Mouse (Mus musculus): Measurements from ENCODE around the gene Olfr1510. TPM values are rescaled to one million over a fixed set of nuclear protein-coding genes. Genes with fewer than 3 reads are reported as not detected.

The Olfr1510 gene
- polyA plus RNA-seq (2014; fragmentation: Illumina TruSeq; extraction: RNeasy Lipid Tissue Mini Kit (QIAGEN cat#74804); ENCODE audit: low read depth, low replicate concordance): not detected

DNA sequence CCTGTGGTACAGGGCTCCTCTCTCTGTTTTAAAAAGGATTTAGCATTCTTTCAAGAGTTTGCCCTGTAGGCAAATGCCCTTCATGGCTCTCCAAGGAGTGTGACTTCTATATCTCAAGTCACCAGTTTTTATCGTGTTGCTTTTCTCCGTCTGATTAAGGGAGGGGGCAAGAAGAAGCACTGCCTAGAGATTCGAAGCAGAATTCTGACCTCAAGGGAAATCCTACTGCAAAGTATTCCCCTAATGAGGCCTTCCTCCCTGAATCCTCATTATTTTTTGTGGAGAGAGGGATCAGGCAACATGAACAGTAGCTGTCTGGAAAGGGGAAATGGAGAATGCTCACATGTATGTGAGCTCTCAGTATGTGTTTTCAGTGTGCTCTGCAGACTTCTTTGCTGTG is at the start of gene Olfr1510:
TSS of gene Olfr1510 (minus strand) at position 101 of the 400 bp plus-strand sequence.

DNA sequence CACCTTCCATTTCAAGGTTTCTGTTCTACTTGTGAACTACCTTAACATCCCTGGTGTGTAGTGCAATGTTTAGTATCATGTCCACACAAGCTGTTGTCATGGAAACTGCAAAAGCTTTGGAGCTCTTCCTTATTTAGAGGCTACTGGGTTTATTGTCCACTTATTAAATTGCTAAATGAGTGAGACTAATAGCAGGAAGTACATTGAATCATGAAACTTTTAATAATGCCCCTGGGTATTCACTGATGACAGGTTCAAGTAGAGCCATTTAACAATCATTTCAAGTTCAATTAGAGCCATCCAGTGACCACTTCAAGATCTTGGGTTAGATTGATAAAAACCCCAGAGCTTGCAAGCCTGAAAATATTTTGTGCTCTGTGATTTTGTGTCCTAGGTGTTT is 28.5 kb upstream of the Olfr1510 start, which contains the start of gene Olfr1509:
TSS of gene Olfr1509 (plus strand) at position 301 of the 400 bp plus-strand sequence.

DNA sequence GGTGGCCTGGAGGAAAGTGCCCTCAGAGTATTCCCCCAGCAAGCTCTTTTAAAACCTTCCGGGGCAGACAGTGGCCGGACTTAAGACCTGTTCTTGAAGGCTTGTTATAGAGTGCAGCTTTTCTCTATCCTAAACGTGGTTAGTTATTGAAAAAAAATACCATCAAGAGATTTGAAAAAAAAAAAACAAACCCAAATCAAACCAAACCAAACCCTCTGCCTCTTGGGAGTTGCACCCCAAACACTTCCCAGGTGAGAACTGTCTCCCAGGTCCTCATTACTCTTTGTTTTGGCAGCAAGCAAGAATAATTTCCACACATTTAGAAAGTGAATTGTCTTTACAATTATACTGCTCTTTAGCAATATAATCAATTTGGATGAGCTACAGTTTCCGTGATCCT is 16.9 kb downstream of the Olfr1510 start, which contains the start of gene Olfr1511:
TSS of gene Olfr1511 (minus strand) at position 101 of the 400 bp plus-strand sequence.

DNA sequence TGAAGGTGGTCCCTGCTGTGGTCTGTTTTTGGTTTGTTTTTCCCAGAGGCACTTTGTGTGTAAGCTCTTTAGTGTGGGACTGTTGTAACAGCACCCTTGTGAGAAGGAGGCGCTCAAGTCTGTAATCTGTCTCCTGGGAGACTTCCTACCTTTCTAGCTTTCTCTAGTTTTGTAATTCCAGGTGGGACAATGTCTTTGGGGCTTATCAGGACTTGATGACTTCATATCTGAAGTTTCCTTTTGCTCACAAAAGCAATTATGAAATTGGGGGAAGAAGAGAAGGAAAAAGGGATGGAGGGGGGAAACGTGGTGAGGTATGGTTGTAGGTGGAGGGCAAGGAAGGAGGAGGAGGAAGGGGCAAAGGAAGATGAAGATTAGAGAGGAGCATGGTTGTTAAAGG is 35.1 kb downstream of the Olfr1510 start, which contains the start of gene Olfr1512:
TSS of gene Olfr1512 (minus strand) at position 101 of the 400 bp plus-strand sequence.

Other genes starting within 250 kb of the Olfr1510 start
- 16.8 TPM for gene Supt16, start 217.0 kb downstream of the Olfr1510 start, polyA plus RNA-seq (2014; fragmentation: Illumina TruSeq; extraction: RNeasy Lipid Tissue Mini Kit (QIAGEN cat#74804); ENCODE audit: low read depth, low replicate concordance)
- gene Chd8, start 156.6 kb downstream of the Olfr1510 start, polyA plus RNA-seq (2014; fragmentation: Illumina TruSeq; extraction: RNeasy Lipid Tissue Mini Kit (QIAGEN cat#74804); ENCODE audit: low read depth, low replicate concordance): 25.2 TPM
- gene Tox4, start 135.2 kb downstream of the Olfr1510 start, polyA plus RNA-seq (2014; fragmentation: Illumina TruSeq; extraction: RNeasy Lipid Tissue Mini Kit (QIAGEN cat#74804); ENCODE audit: low read depth, low replicate concordance): 20.1 TPM
- gene Rab2b, start 134.8 kb downstream of the Olfr1510 start, polyA plus RNA-seq (2014; fragmentation: Illumina TruSeq; extraction: RNeasy Lipid Tissue Mini Kit (QIAGEN cat#74804); ENCODE audit: low read depth, low replicate concordance): 6.3 TPM
- gene Mettl3, start 109.2 kb downstream of the Olfr1510 start, polyA plus RNA-seq (2014; fragmentation: Illumina TruSeq; extraction: RNeasy Lipid Tissue Mini Kit (QIAGEN cat#74804); ENCODE audit: low read depth, low replicate concordance): 22.1 TPM
- gene Sall2, start 85.6 kb downstream of the Olfr1510 start, polyA plus RNA-seq (2014; fragmentation: Illumina TruSeq; extraction: RNeasy Lipid Tissue Mini Kit (QIAGEN cat#74804); ENCODE audit: low read depth, low replicate concordance): 1.6 TPM
- gene Olfr1513, start 58.0 kb downstream of the Olfr1510 start, polyA plus RNA-seq (2014; fragmentation: Illumina TruSeq; extraction: RNeasy Lipid Tissue Mini Kit (QIAGEN cat#74804); ENCODE audit: low read depth, low replicate concordance): not detected
- gene Olfr1512, start 35.2 kb downstream of the Olfr1510 start, polyA plus RNA-seq (2014; fragmentation: Illumina TruSeq; extraction: RNeasy Lipid Tissue Mini Kit (QIAGEN cat#74804); ENCODE audit: low read depth, low replicate concordance): not detected
- not detected for gene Olfr1511, start 17.0 kb downstream of the Olfr1510 start, polyA plus RNA-seq (2014; fragmentation: Illumina TruSeq; extraction: RNeasy Lipid Tissue Mini Kit (QIAGEN cat#74804); ENCODE audit: low read depth, low replicate concordance)
- not detected for gene Olfr1509, start 28.6 kb upstream of the Olfr1510 start, polyA plus RNA-seq (2014; fragmentation: Illumina TruSeq; extraction: RNeasy Lipid Tissue Mini Kit (QIAGEN cat#74804); ENCODE audit: low read depth, low replicate concordance)
- gene Olfr1508, start 53.1 kb upstream of the Olfr1510 start, polyA plus RNA-seq (2014; fragmentation: Illumina TruSeq; extraction: RNeasy Lipid Tissue Mini Kit (QIAGEN cat#74804); ENCODE audit: low read depth, low replicate concordance): not detected
- not detected for gene Olfr1507, start 81.4 kb upstream of the Olfr1510 start, polyA plus RNA-seq (2014; fragmentation: Illumina TruSeq; extraction: RNeasy Lipid Tissue Mini Kit (QIAGEN cat#74804); ENCODE audit: low read depth, low replicate concordance)

Data from heart, adult 10 weeks (tissue).